Mouse (Mus musculus): Measurements from ENCODE around the gene Eif5a. TPM values are rescaled to one million over a fixed set of nuclear protein-coding genes. Genes with fewer than 3 reads are reported as not detected.

Gene Eif5a
- polyA plus RNA-seq, 1 experiment from 2014 or later = 1,061 TPM

GRCm38 (mm10) chr11:69948066-69948762, 26.5 kb upstream of the Eif5a start, which contains the start of gene Slc2a4:
Gene Slc2a4, minus strand, starts transcription at chr11:69948188.
- H3K36me3 ChIP-seq (ENCODE audit: control insufficient read depth, insufficient read depth, low read length) = no peaks in the 10 kb centered on the region
- H3K4me2 ChIP-seq (ENCODE audit: low read length) = peak within 1 kb of the TSS; percentile 60
- peak within 1 kb of the TSS; percentile 48; the same call in 1 of the 2 replicates for H3K9ac ChIP-seq (ENCODE audit: low read depth, low read length)
- WGBS = under 1% methylated on average over 34 of the region's 34 CpGs
- peaks cover 2% of the 10 kb centered on the region; the same call in 1 of the 2 replicates for H3K4me1 ChIP-seq (ENCODE audit: control insufficient read depth, insufficient read depth, low read length)
- H3K9me3 ChIP-seq (replicated peaks; ENCODE audit: control insufficient read depth, low read length, poor library complexity, severe bottlenecking) = no peaks in the 10 kb centered on the region
- H3K27me3 ChIP-seq (ENCODE audit: control insufficient read depth, insufficient read depth, low read depth, low read length) = peaks cover 8% of the 10 kb centered on the region
- peak; percentile 90 for ATAC-seq
- peak within 1 kb of the TSS; percentile 44 for H3K4me3 ChIP-seq (ENCODE audit: low read depth, low read length)
- no peak within 1 kb of the TSS for H3K27ac ChIP-seq (ENCODE audit: low read length)

DNA sequence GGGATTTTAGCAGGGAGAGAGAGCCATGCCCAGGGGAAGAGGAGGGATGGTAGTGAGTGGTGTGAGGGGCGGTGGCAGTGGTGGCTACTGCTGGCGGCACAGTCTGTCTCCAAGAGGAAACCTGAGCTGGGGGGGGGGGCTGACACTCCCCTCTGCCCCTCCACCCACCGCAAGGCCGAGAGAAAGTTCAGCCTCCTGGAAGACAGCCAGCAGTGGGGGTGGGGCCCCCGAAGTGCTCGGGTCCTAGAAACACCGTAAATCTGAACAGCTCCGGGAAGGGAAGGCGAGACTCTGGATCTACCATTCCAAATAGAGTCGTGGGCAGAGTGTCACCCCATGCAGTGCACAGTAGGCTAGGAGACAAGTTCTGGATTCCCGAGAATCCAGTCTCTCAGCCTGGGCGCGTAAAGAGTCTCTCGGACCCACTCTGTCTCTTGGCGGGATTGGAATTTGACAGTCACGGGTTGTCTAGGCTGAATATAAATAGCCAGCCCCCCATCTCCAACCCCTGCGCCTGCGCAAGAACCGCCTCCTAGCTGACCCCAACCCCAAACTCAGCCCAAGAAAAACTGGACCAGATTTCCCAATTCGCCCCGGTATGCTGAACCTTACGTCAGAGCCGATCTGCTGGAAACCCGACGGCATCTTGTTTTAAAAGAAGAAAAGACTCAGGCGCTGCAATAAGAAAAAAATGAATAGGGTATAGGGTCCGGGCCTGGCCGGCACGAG, 25.7 kb upstream of the Eif5a start:
- H3K36me3 ChIP-seq (ENCODE audit: control insufficient read depth, insufficient read depth, low read length) = no peaks in the 10 kb centered on the region
- peaks cover 8% of the 10 kb centered on the region for H3K27me3 ChIP-seq (ENCODE audit: control insufficient read depth, insufficient read depth, low read depth, low read length)
- peaks cover 2% of the 10 kb centered on the region; the same call in 1 of the 2 replicates for H3K4me1 ChIP-seq (ENCODE audit: control insufficient read depth, insufficient read depth, low read length)
- peak overlapping the region; percentile 48; the same call in 1 of the 2 replicates for H3K9ac ChIP-seq (ENCODE audit: low read depth, low read length)
- H3K4me3 ChIP-seq (ENCODE audit: low read depth, low read length) = peak overlapping the region; percentile 44
- peak overlapping the region; percentile 60 for H3K4me2 ChIP-seq (ENCODE audit: low read length)
- no peak overlapping the region for H3K27ac ChIP-seq (ENCODE audit: low read length)
- peak; percentile 52; the same call in 1 of the 2 replicates for ATAC-seq
- WGBS = 2% methylated on average over 29 of the region's 29 CpGs
- H3K9me3 ChIP-seq (replicated peaks; ENCODE audit: control insufficient read depth, low read length, poor library complexity, severe bottlenecking) = no peaks in the 10 kb centered on the region

DNA sequence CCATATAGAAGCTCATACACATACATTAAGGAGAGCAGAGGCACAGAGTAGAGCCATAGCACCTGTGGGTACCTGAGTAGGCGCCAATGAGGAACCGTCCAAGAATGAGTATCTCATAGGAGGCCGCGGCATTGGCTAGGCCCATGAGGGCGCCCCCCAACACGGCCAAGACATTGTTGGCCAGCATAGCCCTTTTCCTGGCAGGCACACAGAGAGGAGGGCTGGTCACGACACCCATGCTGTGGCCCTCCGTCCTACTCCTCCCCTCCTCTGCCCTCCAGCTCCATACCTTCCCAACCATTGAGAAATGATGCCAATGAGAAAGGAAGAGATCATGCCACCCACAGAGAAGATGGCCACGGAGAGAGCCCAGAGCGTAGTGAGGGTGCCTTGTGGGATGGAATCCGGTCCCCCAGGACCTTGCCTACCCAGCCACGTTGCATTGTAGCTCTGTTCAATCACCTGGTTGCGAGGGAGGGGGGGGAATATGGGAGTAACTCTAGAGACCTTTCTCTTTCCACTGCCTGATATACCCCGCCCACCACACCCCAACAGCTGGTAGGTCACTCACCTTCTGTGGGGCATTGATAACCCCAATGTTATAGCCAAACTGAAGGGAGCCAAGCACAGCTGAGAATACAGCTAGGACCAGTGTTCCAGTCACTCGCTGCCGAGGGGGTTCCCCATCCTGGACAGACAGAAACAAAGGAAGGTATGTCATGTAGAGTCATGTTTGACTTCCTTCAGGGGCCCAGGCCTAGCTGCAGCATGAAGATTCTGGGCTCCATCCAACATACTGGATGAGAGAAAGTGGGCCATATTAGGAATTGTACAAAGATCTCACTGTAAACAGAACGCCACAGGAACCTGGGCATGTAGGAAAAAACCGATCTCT, 24.5 kb upstream of the Eif5a start:
- H3K36me3 ChIP-seq (ENCODE audit: control insufficient read depth, insufficient read depth, low read length) = no peaks in the 10 kb centered on the region
- peaks cover 2% of the 10 kb centered on the region; the same call in 1 of the 2 replicates for H3K4me1 ChIP-seq (ENCODE audit: control insufficient read depth, insufficient read depth, low read length)
- ATAC-seq = no peak
- no peak overlapping the region for H3K27ac ChIP-seq (ENCODE audit: low read length)
- H3K4me2 ChIP-seq (ENCODE audit: low read length) = no peak overlapping the region
- H3K27me3 ChIP-seq (ENCODE audit: control insufficient read depth, insufficient read depth, low read depth, low read length) = peaks cover 8% of the 10 kb centered on the region
- no peak overlapping the region for H3K9ac ChIP-seq (ENCODE audit: low read depth, low read length)
- WGBS = 92% methylated on average over 18 of the region's 18 CpGs
- H3K9me3 ChIP-seq (replicated peaks; ENCODE audit: control insufficient read depth, low read length, poor library complexity, severe bottlenecking) = no peaks in the 10 kb centered on the region
- H3K4me3 ChIP-seq (ENCODE audit: low read depth, low read length) = no peak overlapping the region

- 81% methylated on average over 13 of the region's 13 CpGs for WGBS
- Histone ChIP-seq H3K36me3 (ENCODE audit: control insufficient read depth, insufficient read depth, low read length) (no peaks in the 10 kb centered on the region), H3K9me3 (replicated peaks; ENCODE audit: control insufficient read depth, low read length, poor library complexity, severe bottlenecking) (no peaks in the 10 kb centered on the region), H3K27me3 (ENCODE audit: control insufficient read depth, insufficient read depth, low read depth, low read length) (peaks cover 8% of the 10 kb centered on the region), H3K9ac (ENCODE audit: low read depth, low read length) (no peak overlapping the region), H3K4me2 (ENCODE audit: low read length) (no peak overlapping the region), H3K27ac (ENCODE audit: low read length) (no peak overlapping the region), H3K4me3 (ENCODE audit: low read depth, low read length) (no peak overlapping the region), H3K4me1 (ENCODE audit: control insufficient read depth, insufficient read depth, low read length) (peaks cover 2% of the 10 kb centered on the region; the same call in 1 of the 2 replicates)
- no peak for ATAC-seq
Observed at GRCm38 (mm10) chr11:69945216-69945615, 23.5 kb upstream of the Eif5a start.

- peaks cover 19% of the 10 kb centered on the region for H3K27me3 ChIP-seq (ENCODE audit: control insufficient read depth, insufficient read depth, low read depth, low read length)
- no peak overlapping the region for H3K27ac ChIP-seq (ENCODE audit: low read length)
- no peak overlapping the region for H3K4me2 ChIP-seq (ENCODE audit: low read length)
- H3K9me3 ChIP-seq (replicated peaks; ENCODE audit: control insufficient read depth, low read length, poor library complexity, severe bottlenecking) = no peaks in the 10 kb centered on the region
- H3K4me1 ChIP-seq (ENCODE audit: control insufficient read depth, insufficient read depth, low read length) = 0 out of 2 replicates have a peak, but pooled peaks cover 2% of the 10 kb centered on the region
- H3K36me3 ChIP-seq (ENCODE audit: control insufficient read depth, insufficient read depth, low read length) = no peaks in the 10 kb centered on the region
- 82% methylated on average over 4 of the region's 4 CpGs for WGBS
- no peak for ATAC-seq
- H3K4me3 ChIP-seq (ENCODE audit: low read depth, low read length) = no peak overlapping the region
- H3K9ac ChIP-seq (ENCODE audit: low read depth, low read length) = no peak overlapping the region
Observed at GRCm38 (mm10) chr11:69940962-69941361, 19.2 kb upstream of the Eif5a start.

DNA sequence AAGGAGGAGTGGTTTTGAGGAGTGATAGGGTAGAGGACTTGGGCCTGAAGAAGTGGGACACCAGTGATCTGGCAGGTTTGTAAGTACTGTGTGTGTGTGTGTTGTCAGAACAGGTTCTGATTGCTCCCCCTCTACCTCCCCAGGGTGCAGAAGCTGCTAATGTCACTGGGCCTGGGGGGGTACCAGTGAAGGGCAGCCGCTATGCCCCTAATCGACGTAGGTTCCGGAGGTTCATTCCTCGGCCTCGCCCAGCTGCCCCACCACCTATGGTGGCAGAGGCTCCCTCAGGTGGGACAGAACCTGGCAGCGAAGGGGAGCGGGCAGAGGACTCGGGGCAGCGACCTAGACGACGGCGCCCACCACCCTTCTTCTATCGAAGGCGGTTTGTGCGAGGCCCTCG, 18.0 kb upstream of the Eif5a start:
- no peak overlapping the region for H3K27ac ChIP-seq (ENCODE audit: low read length)
- no peak for ATAC-seq
- H3K9ac ChIP-seq (ENCODE audit: low read depth, low read length) = no peak overlapping the region
- no peaks in the 10 kb centered on the region for H3K9me3 ChIP-seq (replicated peaks; ENCODE audit: control insufficient read depth, low read length, poor library complexity, severe bottlenecking)
- H3K36me3 ChIP-seq (ENCODE audit: control insufficient read depth, insufficient read depth, low read length) = no peaks in the 10 kb centered on the region
- H3K4me1 ChIP-seq (ENCODE audit: control insufficient read depth, insufficient read depth, low read length) = peaks cover 2% of the 10 kb centered on the region; the same call in 1 of the 2 replicates
- H3K4me3 ChIP-seq (ENCODE audit: low read depth, low read length) = no peak overlapping the region
- H3K4me2 ChIP-seq (ENCODE audit: low read length) = no peak overlapping the region
- peaks cover 19% of the 10 kb centered on the region for H3K27me3 ChIP-seq (ENCODE audit: control insufficient read depth, insufficient read depth, low read depth, low read length)
- WGBS = 93% methylated on average over 17 of the region's 17 CpGs

- Histone ChIP-seq H3K4me2 (ENCODE audit: low read length) (no peak overlapping the region), H3K4me1 (ENCODE audit: control insufficient read depth, insufficient read depth, low read length) (peaks cover 4% of the 10 kb centered on the region; the same call in 1 of the 2 replicates), H3K9me3 (replicated peaks; ENCODE audit: control insufficient read depth, low read length, poor library complexity, severe bottlenecking) (no peaks in the 10 kb centered on the region), H3K36me3 (ENCODE audit: control insufficient read depth, insufficient read depth, low read length) (no peaks in the 10 kb centered on the region), H3K4me3 (ENCODE audit: low read depth, low read length) (no peak overlapping the region), H3K27ac (ENCODE audit: low read length) (no peak overlapping the region), H3K9ac (ENCODE audit: low read depth, low read length) (no peak overlapping the region), H3K27me3 (ENCODE audit: control insufficient read depth, insufficient read depth, low read depth, low read length) (peaks cover 19% of the 10 kb centered on the region)
- ATAC-seq = no peak
- 75% methylated on average over 5 of the region's 5 CpGs for WGBS
Observed at GRCm38 (mm10) chr11:69939181-69939580, 17.4 kb upstream of the Eif5a start.

GRCm38 (mm10) chr11:69938401-69938979, 16.7 kb upstream of the Eif5a start:
- no peaks in the 10 kb centered on the region for H3K36me3 ChIP-seq (ENCODE audit: control insufficient read depth, insufficient read depth, low read length)
- H3K27me3 ChIP-seq (ENCODE audit: control insufficient read depth, insufficient read depth, low read depth, low read length) = peaks cover 19% of the 10 kb centered on the region
- H3K4me1 ChIP-seq (ENCODE audit: control insufficient read depth, insufficient read depth, low read length) = peaks cover 4% of the 10 kb centered on the region; the same call in 1 of the 2 replicates
- H3K4me3 ChIP-seq (ENCODE audit: low read depth, low read length) = no peak overlapping the region
- H3K4me2 ChIP-seq (ENCODE audit: low read length) = no peak overlapping the region
- no peaks in the 10 kb centered on the region for H3K9me3 ChIP-seq (replicated peaks; ENCODE audit: control insufficient read depth, low read length, poor library complexity, severe bottlenecking)
- H3K27ac ChIP-seq (ENCODE audit: low read length) = no peak overlapping the region
- no peak overlapping the region for H3K9ac ChIP-seq (ENCODE audit: low read depth, low read length)
- no peak for ATAC-seq
- WGBS = 36% methylated on average over 9 of the region's 9 CpGs
